Mouse (Mus musculus): ENCODE measurements around the gene Wnt9a. TPM values are rescaled to one million over a fixed set of nuclear protein-coding genes. Genes with fewer than 3 reads are reported as not detected.

Gene Wnt9a
- polyA plus RNA-seq, 1 experiment from 2014 or later = 6.0 TPM

DNA sequence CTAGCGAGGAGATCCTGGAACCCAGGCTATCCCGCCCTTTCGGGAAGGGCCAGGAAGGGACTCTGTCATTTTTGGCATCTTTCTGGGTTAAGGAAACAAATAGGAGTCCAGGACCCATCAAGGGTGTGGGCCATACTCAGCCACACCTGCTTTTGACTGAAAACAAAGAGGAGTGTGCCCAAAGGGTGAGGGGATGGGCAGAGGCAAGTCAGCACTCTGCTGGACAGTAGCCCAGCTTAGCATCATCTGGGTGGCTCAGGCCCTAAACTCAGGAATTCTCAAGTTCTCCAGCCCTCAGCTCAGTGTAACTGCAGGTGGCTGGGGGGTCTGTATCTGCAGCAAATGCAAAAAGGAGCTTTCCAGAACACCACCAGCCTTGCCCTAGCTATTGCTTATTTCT is 71.3 kb downstream of the Wnt9a start:
- Histone ChIP-seq H3K9ac (replicated peaks) (no peak overlapping the region), H3K4me3 (replicated peaks) (no peak overlapping the region), H3K27ac (no peak overlapping the region), H3K9me3 (no peaks in the 10 kb centered on the region), H3K27me3 (no peaks in the 10 kb centered on the region), H3K4me1 (replicated peaks) (no peaks in the 10 kb centered on the region), H3K4me2 (replicated peaks) (no peak overlapping the region), H3K36me3 (no peaks in the 10 kb centered on the region)
- 92% methylated on average over 3 of the region's 3 CpGs for WGBS
- no peak for ATAC-seq

DNA sequence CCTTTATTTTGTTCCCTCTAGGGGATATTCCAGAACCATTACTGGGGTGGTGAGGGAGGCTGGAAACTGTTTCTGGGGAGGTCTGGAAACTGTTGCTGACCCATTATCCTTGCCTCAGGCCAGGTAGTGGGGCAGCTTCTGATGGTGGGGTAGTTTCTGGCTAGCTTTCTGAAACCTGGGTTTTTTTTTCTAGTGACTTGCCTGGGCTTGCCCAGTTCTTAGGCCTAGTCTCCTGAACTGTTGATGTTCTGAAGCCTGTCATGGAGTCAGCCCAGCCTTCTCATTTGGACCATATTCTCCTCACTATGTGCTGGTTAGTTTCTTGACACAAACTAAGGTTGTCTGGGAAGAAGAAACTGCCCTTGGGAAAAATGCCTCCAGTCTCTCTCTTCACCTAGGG is 72.8 kb downstream of the Wnt9a start:
- Histone ChIP-seq H3K27ac (no peak overlapping the region), H3K9ac (replicated peaks) (no peak overlapping the region), H3K4me2 (replicated peaks) (no peak overlapping the region), H3K27me3 (no peaks in the 10 kb centered on the region), H3K9me3 (no peaks in the 10 kb centered on the region), H3K36me3 (no peaks in the 10 kb centered on the region), H3K4me1 (replicated peaks) (no peaks in the 10 kb centered on the region), H3K4me3 (replicated peaks) (no peak overlapping the region)
- no peak for ATAC-seq

Small RNA genes within 50 kb of the gene (microRNA-seq; reads per million reads assigned to microRNA genes)
- not detected for gene Gm24756

Other genes starting within 250 kb of the Wnt9a start
- 0.04 and 0.08 TPM in 2 replicates for gene Obscn, start 170.5 kb upstream of the Wnt9a start, polyA plus RNA-seq (2015; fragmentation: Nextera tagmentation; extraction: Ambion mirVana)
- 7.2 and 7.6 TPM in 2 replicates for gene Iba57, start 143.2 kb upstream of the Wnt9a start, polyA plus RNA-seq (2015; fragmentation: Nextera tagmentation; extraction: Ambion mirVana)
- 0.35 TPM in 1 of 2 replicates, not detected in the other for gene Gjc2, start 123.7 kb upstream of the Wnt9a start, polyA plus RNA-seq (2015; fragmentation: Nextera tagmentation; extraction: Ambion mirVana)
- gene Guk1, start 114.7 kb upstream of the Wnt9a start, polyA plus RNA-seq (2015; fragmentation: Nextera tagmentation; extraction: Ambion mirVana) = 155 and 159 TPM in 2 replicates
- 95.9 and 96.5 TPM in 2 replicates for gene Mrpl55, start 104.4 kb upstream of the Wnt9a start, polyA plus RNA-seq (2015; fragmentation: Nextera tagmentation; extraction: Ambion mirVana)
- gene 2310033P09Rik, start 98.6 kb upstream of the Wnt9a start, polyA plus RNA-seq (2015; fragmentation: Nextera tagmentation; extraction: Ambion mirVana) = 32.5 and 32.6 TPM in 2 replicates
- 602 and 607 TPM in 2 replicates for gene Arf1, start 78.7 kb upstream of the Wnt9a start, polyA plus RNA-seq (2015; fragmentation: Nextera tagmentation; extraction: Ambion mirVana)
- gene Wnt3a, start 16.2 kb upstream of the Wnt9a start, polyA plus RNA-seq (2015; fragmentation: Nextera tagmentation; extraction: Ambion mirVana) = 0.68 and 3.0 TPM in 2 replicates
- not detected in 2 replicates for gene Prss38, start 68.7 kb downstream of the Wnt9a start, polyA plus RNA-seq (2015; fragmentation: Nextera tagmentation; extraction: Ambion mirVana)
- gene Jmjd4, start 143.1 kb downstream of the Wnt9a start, polyA plus RNA-seq (2015; fragmentation: Nextera tagmentation; extraction: Ambion mirVana) = 14.3 TPM in 2 replicates
- 352 and 380 TPM in 2 replicates for gene Snap47, start 144.3 kb downstream of the Wnt9a start, polyA plus RNA-seq (2015; fragmentation: Nextera tagmentation; extraction: Ambion mirVana)
- 14.7 and 15.0 TPM in 2 replicates for gene Zfp867, start 165.5 kb downstream of the Wnt9a start, polyA plus RNA-seq (2015; fragmentation: Nextera tagmentation; extraction: Ambion mirVana)
- 17.6 and 18.2 TPM in 2 replicates for gene Zkscan17, start 219.8 kb downstream of the Wnt9a start, polyA plus RNA-seq (2015; fragmentation: Nextera tagmentation; extraction: Ambion mirVana)
- 0.04 and 0.21 TPM in 2 replicates for gene Nlrp3, start 234.6 kb downstream of the Wnt9a start, polyA plus RNA-seq (2015; fragmentation: Nextera tagmentation; extraction: Ambion mirVana)